Mouse (Mus musculus) testis, adult 2 months (tissue): ENCODE data around the gene Spaca4.

ENCODE experiments used
- CTCF ChIP-seq: fragments of 200-500 bp; IDR thresholded peaks from 2 replicates; pipeline ENCODE4 v1.5.1; 2012; ENCODE audit warnings: low read depth, mild to moderate bottlenecking, inconsistent platforms, low read length, moderate library complexity; ENCODE audit not compliant: control insufficient read depth, insufficient read depth, insufficient replicate concordance
- POLR2A ChIP-seq: fragments of 200-500 bp; IDR thresholded peaks from 2 replicates; pipeline ENCODE4 v1.6.1; 2012; ENCODE audit warnings: low read depth, mild to moderate bottlenecking, inconsistent platforms, low read length, moderate library complexity; ENCODE audit not compliant: control insufficient read depth

GRCm38 (mm10) chr7:45718331-45718730 is 7.3 kb downstream of the Spaca4 start:
- TF ChIP-seq CTCF (no peak), POLR2A (no peak)
